Mouse (Mus musculus) embryonic facial prominence, embryonic 15.5 days (tissue): ENCODE results near the gene Adgrl3. TPM values are rescaled to one million over a fixed set of nuclear protein-coding genes. Genes with fewer than 3 reads are reported as not detected.

Experiments
- ATAC-seq: fragments of 200-750 bp; cut with Nextera tagmentation; 2 replicates; pipeline ENCODE4 v1.8.0; 2017; ENCODE audit warnings: low read depth, moderate TSS enrichment; ENCODE audit not compliant: insufficient number of reproducible peaks, low FRiP score, low TSS enrichment
- H3K27ac ChIP-seq: fragments of 300-500 bp; sonication (generic); replicated peaks from 2 replicates; pipeline ENCODE4 v1.5.1; 2015; ENCODE audit warnings: mild to moderate bottlenecking, inconsistent platforms
- H3K27me3 ChIP-seq: fragments of 300-500 bp; sonication (generic); 2 replicates; pipeline ENCODE4 v1.6.1; 2015; ENCODE audit warnings: inconsistent platforms
- H3K36me3 ChIP-seq: fragments of 300-500 bp; sonication (generic); 2 replicates; pipeline ENCODE4 v1.6.1; 2015; ENCODE audit warnings: mild to moderate bottlenecking, inconsistent platforms
- H3K4me1 ChIP-seq: fragments of 300-500 bp; sonication (generic); 2 replicates; pipeline ENCODE4 v1.6.1; 2015; ENCODE audit warnings: inconsistent platforms
- H3K4me2 ChIP-seq: fragments of 300-500 bp; sonication (generic); replicated peaks from 2 replicates; pipeline ENCODE4 v1.6.1; 2015; ENCODE audit warnings: mild to moderate bottlenecking, inconsistent platforms
- H3K4me3 ChIP-seq: fragments of 300-500 bp; sonication (generic); replicated peaks from 2 replicates; pipeline ENCODE4 v1.5.1; 2015; ENCODE audit warnings: mild to moderate bottlenecking, inconsistent platforms
- H3K9ac ChIP-seq: fragments of 300-500 bp; sonication (generic); 2 replicates; pipeline ENCODE4 v1.6.1; 2015; ENCODE audit warnings: inconsistent platforms
- H3K9me3 ChIP-seq: fragments of 300-500 bp; sonication (generic); replicated peaks from 2 replicates; pipeline ENCODE4 v1.6.1; 2016; ENCODE audit warnings: inconsistent platforms
- WGBS: fragments of 180-500 bp; shearing (Covaris S2); methylation state at CpG from one replicate; pipeline ENCODE4 v1.1.7; 2015; 5-methylcytosine and 5-hydroxymethylcytosine counted together
- polyA plus RNA-seq: library from polyadenylated mRNA; unstranded; fragments of >200 nt; fragmentation: Nextera tagmentation; extraction: Ambion mirVana; gene quantifications from 2 replicates; pipeline ENCODE4 v1.2.1, GENCODE M21; 2015

Gene Adgrl3
- polyA plus RNA-seq, 1 experiment from 2014 or later: 26.4 TPM

DNA sequence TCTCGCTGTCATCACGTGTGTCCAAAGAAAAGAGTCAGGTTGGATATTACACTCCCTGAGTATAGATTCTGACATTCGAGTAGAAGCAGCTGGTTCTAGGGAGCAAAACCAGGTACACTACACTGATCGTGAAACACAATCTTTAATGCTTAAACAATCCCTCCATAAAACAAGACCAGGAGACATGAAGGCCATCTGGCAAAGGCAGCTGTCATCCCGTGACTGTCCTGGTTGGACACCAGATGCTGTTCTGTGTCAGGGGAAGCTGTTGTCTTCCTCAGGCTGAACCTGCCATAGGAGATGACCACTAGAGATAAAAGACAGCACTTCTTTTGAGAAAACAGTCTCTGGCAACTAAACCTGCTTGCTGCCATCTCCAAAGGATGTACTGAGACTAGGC lies 228.8 kb downstream of the Adgrl3 start:
- no peak overlapping the region for H3K9ac ChIP-seq
- H3K4me3 ChIP-seq: no peak overlapping the region
- no peaks in the 10 kb centered on the region for H3K36me3 ChIP-seq
- H3K27ac ChIP-seq: no peak overlapping the region
- no peak for ATAC-seq
- no peaks in the 10 kb centered on the region for H3K27me3 ChIP-seq
- no peaks in the 10 kb centered on the region for H3K4me1 ChIP-seq
- no peak overlapping the region for H3K4me2 ChIP-seq
- no peaks in the 10 kb centered on the region for H3K9me3 ChIP-seq
- 70% methylated on average over 5 of the region's 5 CpGs for WGBS

GRCm38 (mm10) chr5:81256091-81256490 lies 236.2 kb downstream of the Adgrl3 start:
- no peaks in the 10 kb centered on the region for H3K36me3 ChIP-seq
- no peaks in the 10 kb centered on the region for H3K27me3 ChIP-seq
- H3K4me2 ChIP-seq: no peak overlapping the region
- H3K4me1 ChIP-seq: no peaks in the 10 kb centered on the region
- no peak for ATAC-seq
- H3K9ac ChIP-seq: no peak overlapping the region
- H3K4me3 ChIP-seq: no peak overlapping the region
- 83% methylated on average over 3 of the region's 3 CpGs for WGBS
- H3K27ac ChIP-seq: no peak overlapping the region
- H3K9me3 ChIP-seq: no peaks in the 10 kb centered on the region

DNA sequence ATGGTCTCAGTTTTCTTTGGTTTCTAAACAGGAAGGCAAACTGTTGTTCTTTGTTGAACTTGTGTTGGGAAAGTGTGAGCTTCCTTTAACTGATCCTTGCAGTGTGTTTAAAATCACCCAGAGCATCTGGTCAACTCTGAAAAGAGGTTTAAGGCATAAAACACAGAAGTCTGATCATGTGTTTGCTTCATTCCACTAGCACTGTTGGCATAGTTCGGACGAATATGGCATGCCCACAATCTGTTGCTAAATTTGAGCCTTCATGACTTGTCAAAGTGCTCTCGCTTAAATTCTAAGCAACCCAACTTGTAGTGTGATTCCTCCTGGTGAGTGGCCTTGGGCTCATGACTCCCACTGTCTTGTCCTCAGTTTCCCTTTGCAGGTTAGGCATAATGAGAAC lies 249.8 kb downstream of the Adgrl3 start:
- H3K27me3 ChIP-seq: no peaks in the 10 kb centered on the region
- WGBS: 75% methylated on average over 3 of the region's 3 CpGs
- no peaks in the 10 kb centered on the region for H3K4me1 ChIP-seq
- H3K9me3 ChIP-seq: no peaks in the 10 kb centered on the region
- H3K9ac ChIP-seq: no peak overlapping the region
- H3K4me2 ChIP-seq: no peak overlapping the region
- no peak overlapping the region for H3K27ac ChIP-seq
- no peaks in the 10 kb centered on the region for H3K36me3 ChIP-seq
- ATAC-seq: no peak
- no peak overlapping the region for H3K4me3 ChIP-seq

DNA sequence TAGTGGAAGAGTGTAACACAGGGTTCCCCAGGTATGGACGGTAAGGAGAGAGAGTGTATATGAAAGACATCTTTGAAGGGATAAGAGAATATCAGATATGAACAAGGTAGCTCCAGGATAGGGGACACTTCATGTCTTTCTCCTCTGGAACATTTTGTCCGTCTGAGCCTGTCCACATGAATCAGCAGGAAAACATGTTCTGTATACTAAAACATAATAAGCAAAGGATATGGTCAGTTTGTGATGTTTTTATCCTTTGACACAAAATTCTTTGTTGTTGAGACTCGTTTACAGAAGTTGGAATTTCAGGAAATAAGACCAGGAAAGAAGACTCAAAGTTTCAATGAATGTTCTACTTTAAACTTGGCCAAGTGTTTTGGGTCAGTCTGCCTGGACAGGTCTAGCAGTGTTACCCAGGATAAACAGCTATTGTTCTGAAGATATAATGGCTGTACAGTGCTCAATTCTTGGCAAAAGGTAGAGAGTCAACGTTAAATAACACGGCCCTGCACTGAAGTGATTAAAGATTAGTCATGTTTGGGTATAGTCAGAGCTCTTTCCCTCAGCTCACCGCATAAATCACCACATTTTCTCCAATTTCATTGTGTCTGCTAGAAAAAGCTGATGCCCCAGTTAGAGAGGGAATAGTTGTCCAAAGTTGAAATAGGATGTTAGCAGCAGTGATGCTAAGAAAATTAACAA lies 255.6 kb downstream of the Adgrl3 start:
- Histone ChIP-seq H3K4me3 (no peak overlapping the region), H3K36me3 (no peaks in the 10 kb centered on the region), H3K27me3 (no peaks in the 10 kb centered on the region), H3K4me1 (no peaks in the 10 kb centered on the region), H3K27ac (no peak overlapping the region), H3K4me2 (no peak overlapping the region), H3K9ac (no peak overlapping the region), H3K9me3 (no peaks in the 10 kb centered on the region)
- no peak for ATAC-seq
- WGBS: 51% methylated on average over 6 of the region's 6 CpGs

- no peak overlapping the region for H3K27ac ChIP-seq
- no peaks in the 10 kb centered on the region for H3K36me3 ChIP-seq
- no peak overlapping the region for H3K4me2 ChIP-seq
- no peak for ATAC-seq
- 70% methylated on average over 2 of the region's 2 CpGs for WGBS
- H3K4me3 ChIP-seq: no peak overlapping the region
- no peak overlapping the region for H3K9ac ChIP-seq
- H3K27me3 ChIP-seq: no peaks in the 10 kb centered on the region
- no peaks in the 10 kb centered on the region for H3K4me1 ChIP-seq
- no peaks in the 10 kb centered on the region for H3K9me3 ChIP-seq
Measured at GRCm38 (mm10) chr5:81279246-81279645, 259.3 kb downstream of the Adgrl3 start.

- no peak overlapping the region for H3K4me3 ChIP-seq
- H3K9ac ChIP-seq: no peak overlapping the region
- no peaks in the 10 kb centered on the region for H3K4me1 ChIP-seq
- H3K9me3 ChIP-seq: no peaks in the 10 kb centered on the region
- no peak for ATAC-seq
- H3K27ac ChIP-seq: no peak overlapping the region
- no peaks in the 10 kb centered on the region for H3K27me3 ChIP-seq
- H3K4me2 ChIP-seq: no peak overlapping the region
- WGBS: 54% methylated on average over 1 of the region's 1 CpGs
- H3K36me3 ChIP-seq: no peaks in the 10 kb centered on the region
Measured at GRCm38 (mm10) chr5:81285643-81286042, 265.7 kb downstream of the Adgrl3 start.

- Histone ChIP-seq H3K36me3 (no peaks in the 10 kb centered on the region), H3K27me3 (no peaks in the 10 kb centered on the region), H3K4me2 (no peak overlapping the region), H3K4me1 (no peaks in the 10 kb centered on the region), H3K9ac (no peak overlapping the region), H3K27ac (no peak overlapping the region), H3K4me3 (no peak overlapping the region), H3K9me3 (no peaks in the 10 kb centered on the region)
- no peak for ATAC-seq
Measured at GRCm38 (mm10) chr5:81301874-81302273, 281.9 kb downstream of the Adgrl3 start.

DNA sequence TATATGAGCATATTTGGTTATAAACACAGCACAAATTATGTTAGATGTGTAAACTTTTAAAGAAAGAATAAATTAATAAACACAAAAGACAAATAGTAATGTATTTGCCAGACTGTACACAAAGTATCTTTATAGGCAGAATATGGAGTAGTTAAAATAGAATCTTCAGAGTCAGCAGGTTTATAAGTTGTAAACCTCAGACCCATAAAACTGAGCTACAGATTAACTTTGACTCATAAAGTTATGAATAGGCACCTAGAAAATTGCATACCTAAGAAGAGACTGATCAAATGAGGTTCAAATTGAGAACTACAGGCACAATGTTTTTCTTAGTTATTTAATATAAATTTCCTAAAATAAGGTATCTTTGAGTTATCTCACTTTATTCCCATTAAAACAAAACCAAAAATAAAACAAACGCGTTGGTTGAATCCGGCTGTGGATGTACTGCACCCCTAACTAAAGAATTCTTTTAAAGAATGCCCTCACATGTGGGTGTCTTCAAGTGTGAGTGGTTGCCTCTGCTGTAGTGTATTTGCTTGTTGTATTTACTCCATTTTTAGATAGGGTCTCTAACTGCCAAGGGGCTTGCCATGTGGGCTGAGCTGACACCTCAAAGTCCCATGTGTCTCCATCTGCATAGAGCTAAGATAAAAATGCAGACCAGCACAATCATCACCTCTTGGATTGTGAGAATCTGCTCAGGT lies 297.6 kb downstream of the Adgrl3 start:
- ATAC-seq: no peak
- no peaks in the 10 kb centered on the region for H3K9me3 ChIP-seq

GRCm38 (mm10) chr5:81321276-81321934 lies 301.5 kb downstream of the Adgrl3 start:
- no peaks in the 10 kb centered on the region for H3K27me3 ChIP-seq
- WGBS: 71% methylated on average over 2 of the region's 2 CpGs
- no peak overlapping the region for H3K27ac ChIP-seq
- ATAC-seq: no peak
- no peak overlapping the region for H3K4me2 ChIP-seq
- H3K4me3 ChIP-seq: no peak overlapping the region
- no peaks in the 10 kb centered on the region for H3K9me3 ChIP-seq
- H3K36me3 ChIP-seq: no peaks in the 10 kb centered on the region
- H3K9ac ChIP-seq: no peak overlapping the region
- no peaks in the 10 kb centered on the region for H3K4me1 ChIP-seq

More for the DNA sequence above, 297.6 kb downstream of the Adgrl3 start:
- Histone ChIP-seq H3K9ac (no peak overlapping the region), H3K4me3 (no peak overlapping the region), H3K27me3 (no peaks in the 10 kb centered on the region), H3K36me3 (no peaks in the 10 kb centered on the region), H3K4me1 (no peaks in the 10 kb centered on the region), H3K27ac (no peak overlapping the region), H3K4me2 (no peak overlapping the region)
- WGBS: 94% methylated on average over 3 of the region's 3 CpGs

DNA sequence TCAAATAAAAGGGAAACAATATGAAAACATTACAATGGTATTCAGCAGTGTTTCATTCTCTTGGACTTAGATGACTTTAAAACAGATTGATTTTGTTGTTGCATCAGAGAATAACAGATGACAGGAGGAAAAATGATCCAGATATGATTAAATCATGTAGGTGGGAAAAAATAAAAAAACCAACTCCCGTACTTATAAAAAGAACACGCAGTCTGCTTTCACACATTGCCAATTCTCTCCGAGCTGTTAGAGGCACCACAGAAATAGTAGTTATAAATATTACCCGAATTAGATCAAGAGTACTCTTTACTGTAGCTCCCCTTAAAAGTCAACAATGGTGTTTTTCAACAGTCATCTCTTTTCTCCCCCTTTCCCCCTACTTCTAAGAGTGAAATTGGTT lies 302.1 kb downstream of the Adgrl3 start:
- 82% methylated on average over 4 of the region's 4 CpGs for WGBS
- no peak for ATAC-seq
- no peaks in the 10 kb centered on the region for H3K27me3 ChIP-seq
- H3K9ac ChIP-seq: no peak overlapping the region
- no peak overlapping the region for H3K27ac ChIP-seq
- H3K9me3 ChIP-seq: no peaks in the 10 kb centered on the region
- H3K4me2 ChIP-seq: no peak overlapping the region
- no peaks in the 10 kb centered on the region for H3K36me3 ChIP-seq
- no peak overlapping the region for H3K4me3 ChIP-seq
- H3K4me1 ChIP-seq: no peaks in the 10 kb centered on the region

GRCm38 (mm10) chr5:81326916-81327315 lies 307.0 kb downstream of the Adgrl3 start:
- peaks cover 4% of the 10 kb centered on the region; the same call in 1 of the 2 replicates for H3K4me1 ChIP-seq
- no peak overlapping the region for H3K27ac ChIP-seq
- whole genome bisulfite sequencing: 55% methylated on average over 4 of the region's 4 CpGs
- H3K9me3 ChIP-seq: no peaks in the 10 kb centered on the region
- no peak overlapping the region for H3K9ac ChIP-seq
- no peaks in the 10 kb centered on the region for H3K36me3 ChIP-seq
- H3K27me3 ChIP-seq: no peaks in the 10 kb centered on the region
- ATAC-seq: no peak
- H3K4me3 ChIP-seq: no peak overlapping the region
- H3K4me2 ChIP-seq: no peak overlapping the region
